36 mouse cellular contexts compared by ENCODE assay signal in genomic region chr5:67106261-67106660, GRCm38 (mm10). TPM values are rescaled to one million over a fixed set of nuclear protein-coding genes. Genes with fewer than 3 reads are reported as not detected.
"Had no signal": no experiment of that assay in that cellular context is flagged by ENCODE, and none has a peak within 500 bp of the region (broad histone marks: within the 10 kb centered on the region; RNA-seq: fewer than 3 reads in every experiment).

No protein-coding gene starts in this region.

- ATAC-seq: forebrain, embryonic 13.5 days; forebrain, embryonic 14.5 days; forebrain, embryonic 15.5 days; forebrain, embryonic 16.5 days; forebrain, postnatal 0 days had no signal

- H3K27ac ChIP-seq: embryonic facial prominence, embryonic 10.5 days; embryonic facial prominence, embryonic 12.5 days; embryonic facial prominence, embryonic 13.5 days; embryonic facial prominence, embryonic 15.5 days; forebrain, embryonic 10.5 days; forebrain, embryonic 12.5 days; forebrain, embryonic 13.5 days; forebrain, embryonic 15.5 days; gastrocnemius, adult 2 months; heart, adult 2 months; heart, embryonic 10.5 days had no signal

- H3K4me3 ChIP-seq: embryonic facial prominence, embryonic 10.5 days; embryonic facial prominence, embryonic 12.5 days; embryonic facial prominence, embryonic 13.5 days; embryonic facial prominence, embryonic 15.5 days; erythroblast, embryonic 14.5 days; forebrain, embryonic 10.5 days; forebrain, embryonic 12.5 days; forebrain, embryonic 13.5 days; forebrain, embryonic 15.5 days; gastrocnemius, adult 2 months; heart, adult 2 months; heart, embryonic 10.5 days had no signal

- H3K36me3 ChIP-seq: embryonic facial prominence, embryonic 10.5 days; embryonic facial prominence, embryonic 12.5 days; embryonic facial prominence, embryonic 13.5 days; embryonic facial prominence, embryonic 15.5 days; forebrain, embryonic 10.5 days; forebrain, embryonic 12.5 days; forebrain, embryonic 15.5 days; heart, embryonic 10.5 days had no signal

- DNase-seq: cerebellum, adult 9-11 months; cerebellum, postnatal 10 days; cerebellum, postnatal 14 days; cerebellum, postnatal 25 days; cerebellum, postnatal 36 days; embryo, embryonic 11 days; forebrain, postnatal 0 days; gastrocnemius, adult 2 months; gastrocnemius, postnatal 10 days; gastrocnemius, postnatal 14 days; gastrocnemius, postnatal 25 days; gastrocnemius, postnatal 36 days; heart, adult 11 months; heart, adult 18-20 months; heart, adult 2 months had no signal

- H3K9ac ChIP-seq: embryonic facial prominence, embryonic 12.5 days; embryonic facial prominence, embryonic 13.5 days; embryonic facial prominence, embryonic 15.5 days; forebrain, embryonic 12.5 days; forebrain, embryonic 13.5 days; forebrain, embryonic 15.5 days; forebrain, postnatal 0 days had no signal

- H3K4me1 ChIP-seq: embryonic facial prominence, embryonic 13.5 days; forebrain, embryonic 13.5 days; forebrain, embryonic 15.5 days had no signal

- H3K9me3 ChIP-seq: embryonic facial prominence, embryonic 10.5 days; embryonic facial prominence, embryonic 12.5 days; embryonic facial prominence, embryonic 13.5 days; embryonic facial prominence, embryonic 15.5 days; forebrain, embryonic 10.5 days; forebrain, embryonic 12.5 days; forebrain, embryonic 13.5 days; forebrain, embryonic 15.5 days; heart, embryonic 10.5 days had no signal

- H3K4me2 ChIP-seq: embryonic facial prominence, embryonic 12.5 days; embryonic facial prominence, embryonic 13.5 days; embryonic facial prominence, embryonic 15.5 days; forebrain, embryonic 12.5 days; forebrain, embryonic 13.5 days; forebrain, embryonic 15.5 days had no signal

RNA-seq across cellular contexts. Expression of gene Phox2b, which starts 7.2 kb away (rescaled TPM):
- total RNA-seq: common myeloid progenitor, adult 5-6 weeks; forebrain, postnatal 0 days; gastrocnemius, adult 18-20 months; gastrocnemius, adult 2 months; gastrocnemius, adult 8-10 months; gastrocnemius, postnatal 10 days; gastrocnemius, postnatal 14 days; gastrocnemius, postnatal 25 days; gastrocnemius, postnatal 36 days; granulocyte monocyte progenitor cell, adult 5-6 weeks; heart, adult 18-20 months; heart, adult 2 months; heart, adult 8-10 months had no signal
- polyA plus RNA-seq: cortical plate, adult 2 months; erythroblast, embryonic 14.5 days; forebrain, embryonic 11.5 days; forebrain, embryonic 12.5 days; forebrain, embryonic 13.5 days; forebrain, embryonic 14.5 days; forebrain, embryonic 15.5 days; forebrain, embryonic 16.5 days; forebrain, postnatal 0 days; frontal cortex, adult 2 months; gonadal fat pad, adult 2 months had no signal
